Mouse (Mus musculus) MEL (cell line): Measurements from ENCODE around the gene Nphp4. TPM values are rescaled to one million over a fixed set of nuclear protein-coding genes. Genes with fewer than 3 reads are reported as not detected.

Source experiments
- DNase-seq: peaks from one replicate; pipeline ENCODE4 v3.0.0; 2011; ENCODE audit warnings: low read depth, low spot score
- H3K27ac ChIP-seq: 2 replicates; pipeline ENCODE4 v1.5.1; 2012; ENCODE audit warnings: low read depth, mild to moderate bottlenecking, control low read depth, low read length, moderate library complexity; ENCODE audit not compliant: control insufficient read depth
- H3K27me3 ChIP-seq, 2 experiments: fragments of 150-350 bp in 1 of 2; sonication (generic) in 1 of 2; 2 replicates each; pipeline ENCODE4 v1.6.1; 2012; ENCODE audit warnings: low read length in 2 of 2, mild to moderate bottlenecking in 2 of 2, improper control_type of control experiment in 1 of 2, moderate library complexity in 1 of 2; ENCODE audit not compliant: insufficient read depth in 2 of 2, control insufficient read depth in 1 of 2
- H3K36me3 ChIP-seq, 2 experiments: 2 replicates each; pipeline ENCODE4 v1.6.1; 2012 to 2014; ENCODE audit warnings: low read length in 2 of 2, improper control_type of control experiment in 1 of 2, inconsistent platforms in 1 of 2, mild to moderate bottlenecking in 1 of 2; ENCODE audit not compliant: insufficient read depth in 2 of 2, control insufficient read depth in 1 of 2
- H3K4me1 ChIP-seq, 2 experiments: fragments of 150-350 bp in 1 of 2; sonication (generic) in 1 of 2; 2 replicates each; pipeline ENCODE4 v1.6.1; 2012; ENCODE audit warnings: low read length in 2 of 2, improper control_type of control experiment in 1 of 2, mild to moderate bottlenecking in 1 of 2; ENCODE audit not compliant: insufficient read depth in 2 of 2, control insufficient read depth in 1 of 2
- H3K4me3 ChIP-seq, 2 experiments: fragments of 150-350 bp in 1 of 2; sonication (generic) in 1 of 2; 2 replicates each; pipeline ENCODE4 v1.5.1; 2012; ENCODE audit warnings: low read depth in 2 of 2, low read length in 2 of 2, mild to moderate bottlenecking in 2 of 2, moderate library complexity in 2 of 2, control low read depth in 1 of 2, improper control_type of control experiment in 1 of 2; ENCODE audit not compliant: control insufficient read depth in 1 of 2, insufficient read depth in 1 of 2
- H3K79me2 ChIP-seq: 2 replicates; pipeline ENCODE4 v1.6.1; 2012; ENCODE audit warnings: mild to moderate bottlenecking, low read length, moderate library complexity; ENCODE audit not compliant: control insufficient read depth, poor library complexity, insufficient read depth
- H3K9ac ChIP-seq: 2 replicates; pipeline ENCODE4 v1.6.1; 2012; ENCODE audit warnings: low read depth, mild to moderate bottlenecking, control low read depth, low read length, moderate library complexity; ENCODE audit not compliant: control insufficient read depth, poor library complexity, severe bottlenecking
- H3K9me3 ChIP-seq: fragments of 150-350 bp; sonication (generic); replicated peaks from 2 replicates; pipeline ENCODE4 v1.6.1; 2012; ENCODE audit warnings: mild to moderate bottlenecking, low read length, improper control_type of control experiment, moderate library complexity; ENCODE audit not compliant: insufficient read depth
- BHLHE40 ChIP-seq: IDR thresholded peaks from 2 replicates; pipeline ENCODE4 v1.6.1; 2012; ENCODE audit warnings: low read depth, mild to moderate bottlenecking, inconsistent platforms, low read length, improper control_type of control experiment, borderline replicate concordance
- CHD1 ChIP-seq: IDR thresholded peaks from 2 replicates; pipeline ENCODE4 v1.6.1; 2012; ENCODE audit warnings: low read depth, mild to moderate bottlenecking, inconsistent platforms, low read length, improper control_type of control experiment
- CHD2 ChIP-seq: IDR thresholded peaks from 2 replicates; pipeline ENCODE4 v1.6.1; 2011; ENCODE audit warnings: low read length, improper control_type of control experiment
- CTCF ChIP-seq, 3 experiments: IDR thresholded peaks in 2 of 3; conservative IDR thresholded peaks in 1 of 3; 2 replicates each; pipeline ENCODE4 v1.5.1; 2011 to 2012; ENCODE audit warnings: low read length in 3 of 3, low read depth in 2 of 3, mild to moderate bottlenecking in 2 of 3, improper control_type of control experiment in 1 of 3, inconsistent platforms in 1 of 3, mixed read lengths in 1 of 3, moderate library complexity in 1 of 3; ENCODE audit not compliant: control insufficient read depth in 1 of 3, insufficient read depth in 1 of 3, poor library complexity in 1 of 3, severe bottlenecking in 1 of 3
- E2F4 ChIP-seq: IDR thresholded peaks from 2 replicates; pipeline ENCODE4 v1.6.1; 2011; ENCODE audit warnings: low read depth, low read length, improper control_type of control experiment, borderline replicate concordance
- EP300 ChIP-seq, 2 experiments: IDR thresholded peaks; 2 replicates each; pipeline ENCODE4 v1.6.1; 2011; ENCODE audit warnings: improper control_type of control experiment in 2 of 2, low read length in 2 of 2, low read depth in 1 of 2, mild to moderate bottlenecking in 1 of 2
- GABPA ChIP-seq: IDR thresholded peaks from 2 replicates; pipeline ENCODE4 v1.6.1; 2012; ENCODE audit warnings: low read depth, mild to moderate bottlenecking, inconsistent platforms, low read length, improper control_type of control experiment, moderate library complexity
- JUND ChIP-seq: IDR thresholded peaks from 2 replicates; pipeline ENCODE4 v1.6.1; 2011; ENCODE audit warnings: low read depth, mild to moderate bottlenecking, improper control_type of control experiment, low read length
- MAFK ChIP-seq: IDR thresholded peaks from 2 replicates; pipeline ENCODE4 v1.6.1; 2011; ENCODE audit warnings: low read depth, mild to moderate bottlenecking, low read length, improper control_type of control experiment, borderline replicate concordance
- MAX ChIP-seq: IDR thresholded peaks from 2 replicates; pipeline ENCODE4 v1.6.1; 2011; ENCODE audit warnings: low read length, improper control_type of control experiment
- MAZ ChIP-seq: IDR thresholded peaks from 2 replicates; pipeline ENCODE4 v1.6.1; 2012; ENCODE audit warnings: low read depth, mild to moderate bottlenecking, inconsistent platforms, low read length, improper control_type of control experiment
- MXI1 ChIP-seq: IDR thresholded peaks from 2 replicates; pipeline ENCODE4 v1.6.1; 2011; ENCODE audit warnings: mild to moderate bottlenecking, low read depth, low read length, improper control_type of control experiment
- MYC ChIP-seq: IDR thresholded peaks from 2 replicates; pipeline ENCODE4 v1.6.1; 2011; ENCODE audit warnings: low read depth, mild to moderate bottlenecking, low read length, improper control_type of control experiment, moderate library complexity
- NELFE ChIP-seq: IDR thresholded peaks from 2 replicates; pipeline ENCODE4 v1.6.1; 2011; ENCODE audit warnings: low read depth, low read length, improper control_type of control experiment
- POLR2AphosphoS2 ChIP-seq: IDR thresholded peaks from 2 replicates; pipeline ENCODE4 v1.6.1; 2011; ENCODE audit warnings: low read length, improper control_type of control experiment
- RAD21 ChIP-seq: IDR thresholded peaks from 2 replicates; pipeline ENCODE4 v1.6.1; 2011; ENCODE audit warnings: mild to moderate bottlenecking, low read depth, low read length, improper control_type of control experiment
- RCOR1 ChIP-seq: IDR thresholded peaks from 2 replicates; pipeline ENCODE4 v1.6.1; 2012; ENCODE audit warnings: low read depth, mild to moderate bottlenecking, inconsistent platforms, low read length, improper control_type of control experiment
- SMC3 ChIP-seq: IDR thresholded peaks from 2 replicates; pipeline ENCODE4 v1.6.1; 2011; ENCODE audit warnings: low read depth, low read length, improper control_type of control experiment
- TBP ChIP-seq: IDR thresholded peaks from 2 replicates; pipeline ENCODE4 v1.8.0; 2011; ENCODE audit warnings: low read depth, low read length, improper control_type of control experiment
- TCF12 ChIP-seq: IDR thresholded peaks from 2 replicates; pipeline ENCODE4 v1.6.1; 2014; ENCODE audit warnings: low read depth, mild to moderate bottlenecking, inconsistent platforms, low read length, improper control_type of control experiment, moderate library complexity
- UBTF ChIP-seq: IDR thresholded peaks from 2 replicates; pipeline ENCODE4 v1.6.1; 2012; ENCODE audit warnings: low read depth, mild to moderate bottlenecking, inconsistent platforms, low read length, improper control_type of control experiment, moderate library complexity, borderline replicate concordance; ENCODE audit not compliant: insufficient read depth
- USF1 ChIP-seq: IDR thresholded peaks from 2 replicates; pipeline ENCODE4 v1.6.1; 2014; ENCODE audit warnings: low read depth, mild to moderate bottlenecking, inconsistent platforms, low read length, improper control_type of control experiment, moderate library complexity
- ZMIZ1 ChIP-seq: IDR thresholded peaks from 2 replicates; pipeline ENCODE4 v1.6.1; 2012; ENCODE audit warnings: low read depth, mild to moderate bottlenecking, inconsistent platforms, low read length, improper control_type of control experiment, moderate library complexity
- ZNF384 ChIP-seq: IDR thresholded peaks from 2 replicates; pipeline ENCODE4 v1.6.1; 2012; ENCODE audit warnings: low read depth, mild to moderate bottlenecking, inconsistent platforms, low read length, improper control_type of control experiment
- polyA plus RNA-seq, 2 experiments: library from polyadenylated mRNA; stranded (reverse) in 1 of 2; unstranded in 1 of 2; fragments of >175 nt in 1 of 2; fragments of >200 nt in 1 of 2; gene quantifications; 2 replicates each; pipeline versions ENCODE4 v1.2.1 to v1.2.4; 2012; ENCODE audit warnings: low replicate concordance in 2 of 2, low read depth in 1 of 2; ENCODE audit not compliant: insufficient read length in 2 of 2, insufficient read depth in 1 of 2, missing spikeins in 1 of 2
- total RNA-seq: library from RNA; depleted of rRNA; stranded (reverse); fragments of 300-350 nt; gene quantifications from 2 replicates; pipeline ENCODE4 v1.2.3, GENCODE M21; 2012

Nphp4 gene
- total and polyA plus RNA-seq, 3 experiments = not detected

GRCm38 (mm10) chr4:152477106-152477465 is 580 bp downstream of the Nphp4 start:
- no peak overlapping the region for H3K27ac ChIP-seq
- H3K9me3 ChIP-seq = no peaks in the 10 kb centered on the region
- no peak overlapping the region for H3K4me3 ChIP-seq
- no peaks in the 10 kb centered on the region for H3K27me3 ChIP-seq
- no peaks in the 10 kb centered on the region for H3K36me3 ChIP-seq
- no peak for DNase-seq
- H3K9ac ChIP-seq = no peak overlapping the region
- H3K4me1 ChIP-seq = no peaks in the 10 kb centered on the region
- H3K79me2 ChIP-seq = no peaks in the 10 kb centered on the region
- TF ChIP-seq TCF12 = no peak
- no peak for TF ChIP-seq ZNF384
- TF ChIP-seq CHD2 = no peak
- no peak for TF ChIP-seq CHD1
- TF ChIP-seq UBTF = no peak
- no peak for TF ChIP-seq USF1
- no peak for TF ChIP-seq MAZ
- no peak for TF ChIP-seq POLR2AphosphoS2
- TF ChIP-seq RAD21 = no peak
- TF ChIP-seq NELFE = no peak
- TF ChIP-seq E2F4 = no peak
- no peak for TF ChIP-seq EP300 (IDR thresholded peaks at IDR 0.05; ENCODE audit: low read depth in 1 of 2, low read length in 2 of 2)
- TF ChIP-seq MXI1 = no peak
- TF ChIP-seq MAFK = no peak
- no peak for TF ChIP-seq BHLHE40
- no peak for TF ChIP-seq ZMIZ1
- TF ChIP-seq CTCF (IDR thresholded peaks at IDR 0.05 in 2 of 3, conservative IDR thresholded peaks at IDR 0.05 in 1 of 3; ENCODE audit: control insufficient read depth in 1 of 3, insufficient read depth in 1 of 3, low read depth in 2 of 3, low read length in 3 of 3, poor library complexity in 1 of 3, severe bottlenecking in 1 of 3) = no peak
- TF ChIP-seq TBP = no peak

- no peaks in the 10 kb centered on the region for H3K27me3 ChIP-seq
Measured at GRCm38 (mm10) chr4:152477466-152478223, 1.1 kb downstream of the Nphp4 start, which contains the start of gene Kcnab2. Gene Kcnab2, minus strand, starts transcription at chr4:152477871.

More at GRCm38 (mm10) chr4:152477466-152478223, 1.1 kb downstream of the Nphp4 start, which contains the start of gene Kcnab2:
- no peak within 1 kb of the TSS for H3K9ac ChIP-seq
- no peaks in the 10 kb centered on the region for H3K36me3 ChIP-seq
- no peaks in the 10 kb centered on the region for H3K79me2 ChIP-seq
- DNase-seq = no peak
- H3K27ac ChIP-seq = no peak within 1 kb of the TSS
- no peak within 1 kb of the TSS for H3K4me3 ChIP-seq
- TF ChIP-seq GABPA = no peak
- TF ChIP-seq MYC = no peak
- no peak for TF ChIP-seq EP300 (IDR thresholded peaks at IDR 0.05; ENCODE audit: low read depth in 1 of 2, low read length in 2 of 2)
- TF ChIP-seq ZMIZ1 = no peak
- TF ChIP-seq SMC3 = no peak
- no peak for TF ChIP-seq CHD2
- no peak for TF ChIP-seq USF1
- TF ChIP-seq RCOR1 = no peak
- TF ChIP-seq NELFE = no peak
- no peak for TF ChIP-seq JUND
- no peak for TF ChIP-seq MAX
- no peak for TF ChIP-seq MAZ
- no peaks in the 10 kb centered on the region for H3K4me1 ChIP-seq
- no peaks in the 10 kb centered on the region for H3K9me3 ChIP-seq
